Mouse (Mus musculus) embryonic facial prominence, embryonic 10.5 days (tissue): Measurements from ENCODE around the gene Nbeal2. TPM values are rescaled to one million over a fixed set of nuclear protein-coding genes. Genes with fewer than 3 reads are reported as not detected.

Experiments
- DNase-seq: peaks from one replicate; pipeline ENCODE4 v3.0.0-alpha.2; 2017; ENCODE audit warnings: low spot score
- H3K27ac ChIP-seq: fragments of 300-500 bp; sonication (generic); replicated peaks from 2 replicates; pipeline ENCODE4 v1.5.1; 2016; ENCODE audit warnings: mild to moderate bottlenecking
- H3K27me3 ChIP-seq: fragments of 300-500 bp; sonication (generic); replicated peaks from 2 replicates; pipeline ENCODE4 v1.6.1; 2016; ENCODE audit warnings: low read depth, mild to moderate bottlenecking; ENCODE audit not compliant: poor library complexity, severe bottlenecking
- H3K36me3 ChIP-seq: fragments of 300-500 bp; sonication (generic); replicated peaks from 2 replicates; pipeline ENCODE4 v1.6.1; 2016; ENCODE audit warnings: mild to moderate bottlenecking, moderate library complexity
- H3K4me1 ChIP-seq: fragments of 300-500 bp; sonication (generic); 2 replicates; pipeline ENCODE4 v1.6.1; 2016
- H3K4me3 ChIP-seq: fragments of 300-500 bp; sonication (generic); 2 replicates; pipeline ENCODE4 v1.5.1; 2016; ENCODE audit warnings: mild to moderate bottlenecking, moderate library complexity
- H3K9me3 ChIP-seq: fragments of 300-500 bp; sonication (generic); 2 replicates; pipeline ENCODE4 v1.6.1; 2016; ENCODE audit warnings: mild to moderate bottlenecking
- WGBS: fragments of 180-500 bp; shearing (Covaris S2); methylation state at CpG from one replicate; pipeline ENCODE4 v1.1.7; 2016; 5-methylcytosine and 5-hydroxymethylcytosine counted together
- polyA plus RNA-seq: library from polyadenylated mRNA; unstranded; fragments of >200 nt; fragmentation: Nextera tagmentation; extraction: Ambion mirVana; gene quantifications from 2 replicates; pipeline ENCODE4 v1.2.1, GENCODE M21; 2016

The Nbeal2 gene
- 1.9 and 2.0 TPM in 2 replicates for polyA plus RNA-seq

DNA sequence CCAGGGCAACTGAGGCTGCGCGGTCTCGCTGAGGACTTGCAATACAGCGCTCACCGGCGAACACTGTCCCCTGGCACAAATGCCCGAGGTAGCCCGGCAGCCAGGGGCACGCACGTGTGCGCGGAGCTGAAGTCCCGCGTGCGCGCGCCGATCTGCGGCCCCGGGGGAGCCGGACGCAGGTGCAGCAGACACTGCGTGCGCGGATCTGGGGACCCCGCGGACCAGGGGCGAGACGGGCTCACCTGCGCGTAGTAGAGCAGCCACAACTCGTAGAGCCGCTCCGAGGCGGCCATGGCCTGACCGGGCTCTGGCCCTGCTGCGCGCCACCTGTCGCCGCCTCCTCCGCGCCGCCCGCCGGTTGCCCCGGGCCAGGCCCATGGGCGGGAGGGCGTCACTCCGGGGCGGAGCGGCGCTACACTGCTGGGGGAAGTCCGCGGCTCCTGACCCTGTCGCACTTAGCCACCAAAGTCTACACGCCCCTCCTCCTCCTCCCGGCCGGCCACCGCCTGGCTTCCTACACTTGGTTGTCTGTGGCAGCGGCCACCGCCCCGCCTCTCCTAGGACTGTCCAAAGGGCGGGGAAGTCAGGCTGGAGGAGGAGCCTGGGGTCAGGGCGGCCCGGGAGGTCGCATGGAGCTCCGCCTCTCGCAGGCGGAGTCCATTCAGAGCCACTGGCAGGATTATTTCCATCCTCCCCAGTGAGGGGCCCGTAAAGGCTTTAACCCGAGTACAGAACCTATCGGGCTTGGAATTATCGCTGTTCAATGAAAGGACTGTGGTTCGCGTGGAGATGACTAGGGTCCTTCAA is at the start of gene Nbeal2:
Gene Nbeal2 (minus strand): TSS at position 507 of the 807 bp plus-strand sequence.
- peak within 1 kb of the TSS; percentile 84 for H3K4me3 ChIP-seq
- H3K4me1 ChIP-seq, result peaks cover 60% of the 10 kb centered on the region
- WGBS, result under 1% methylated on average over 75 of the region's 75 CpGs
- H3K27me3 ChIP-seq, result peaks cover 37% of the 10 kb centered on the region
- peaks cover 2% of the 10 kb centered on the region for H3K36me3 ChIP-seq
- peak; percentile 93 for DNase-seq
- no peaks in the 10 kb centered on the region for H3K9me3 ChIP-seq
- peak within 1 kb of the TSS; percentile 82 for H3K27ac ChIP-seq

DNA sequence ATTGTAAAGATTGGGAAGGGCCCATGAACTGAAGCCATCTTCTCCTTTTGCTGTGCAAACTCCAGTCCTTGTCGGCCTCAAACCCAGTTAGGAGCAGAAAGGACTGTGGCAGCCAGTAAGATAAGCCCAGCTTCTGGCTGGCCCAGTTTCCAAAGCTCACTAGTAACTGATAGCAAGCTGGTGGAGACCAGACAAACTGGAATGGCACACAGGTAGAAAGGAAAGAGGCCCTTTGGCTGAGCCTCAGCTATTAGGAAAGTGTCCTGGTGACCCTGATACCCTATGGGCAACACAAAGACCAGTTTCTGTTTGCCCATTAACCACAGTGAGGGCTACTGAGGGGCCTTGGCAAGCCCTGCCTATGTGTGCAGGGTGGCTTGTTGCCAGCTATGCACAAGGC is 48.9 kb upstream of the Nbeal2 start:
- 79% methylated on average over 1 of the region's 1 CpGs for WGBS
- DNase-seq, result no peak
- H3K36me3 ChIP-seq, result peaks cover 40% of the 10 kb centered on the region
- peaks cover 4% of the 10 kb centered on the region; the same call in 1 of the 2 replicates for H3K4me1 ChIP-seq
- no peak overlapping the region for H3K27ac ChIP-seq
- H3K27me3 ChIP-seq, result no peaks in the 10 kb centered on the region
- H3K9me3 ChIP-seq, result no peaks in the 10 kb centered on the region
- no peak overlapping the region for H3K4me3 ChIP-seq

DNA sequence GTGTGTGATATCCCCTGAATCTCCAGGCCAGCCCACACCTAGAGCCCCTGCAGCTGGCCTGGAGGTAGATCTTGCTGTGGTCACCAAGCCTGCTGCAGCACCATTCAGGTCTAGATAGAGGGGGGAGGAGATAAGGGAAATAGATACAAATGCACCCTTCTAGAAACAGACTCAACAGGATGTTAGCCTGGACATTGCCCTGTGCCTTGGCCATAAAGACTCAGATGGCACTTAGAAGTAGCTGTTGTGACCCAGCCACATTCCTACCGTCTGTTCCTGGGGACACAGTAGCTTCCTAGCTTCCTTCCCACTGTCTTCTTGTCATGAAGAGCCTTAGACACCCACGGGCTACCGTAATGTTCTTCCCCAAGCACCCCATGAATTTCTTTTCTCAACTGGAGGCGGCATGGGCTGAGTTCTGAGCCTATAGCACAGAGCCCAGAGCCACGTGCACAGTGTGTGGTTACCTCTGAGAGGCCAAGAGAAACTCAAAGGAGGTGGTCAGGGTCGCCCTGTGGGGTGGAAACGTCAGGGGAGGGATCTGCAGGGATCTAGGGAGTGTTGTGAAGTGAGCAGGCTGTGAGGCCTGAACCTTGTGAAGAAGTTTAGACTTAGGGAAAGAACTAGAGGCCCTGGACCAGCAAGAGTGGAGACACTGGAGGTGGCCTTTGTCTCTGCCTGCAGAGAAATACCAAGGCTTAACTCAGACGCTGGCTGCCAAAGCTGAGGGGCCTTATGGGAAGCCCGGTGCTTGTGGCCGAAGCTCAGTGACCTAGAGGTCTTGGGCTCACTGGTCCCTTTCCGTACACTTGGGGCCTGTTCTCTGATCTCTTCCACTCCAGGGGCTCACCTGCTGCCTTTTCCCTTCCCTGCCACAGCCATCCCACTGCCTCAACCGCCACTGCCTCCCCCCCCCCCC is 47.4 kb upstream of the Nbeal2 start:
- no peak overlapping the region for H3K4me3 ChIP-seq
- H3K4me1 ChIP-seq, result no peaks in the 10 kb centered on the region
- H3K36me3 ChIP-seq, result peaks cover 52% of the 10 kb centered on the region
- no peak for DNase-seq
- H3K9me3 ChIP-seq, result no peaks in the 10 kb centered on the region
- 78% methylated on average over 12 of the region's 12 CpGs for WGBS
- H3K27ac ChIP-seq, result no peak overlapping the region
- H3K27me3 ChIP-seq, result no peaks in the 10 kb centered on the region

DNA sequence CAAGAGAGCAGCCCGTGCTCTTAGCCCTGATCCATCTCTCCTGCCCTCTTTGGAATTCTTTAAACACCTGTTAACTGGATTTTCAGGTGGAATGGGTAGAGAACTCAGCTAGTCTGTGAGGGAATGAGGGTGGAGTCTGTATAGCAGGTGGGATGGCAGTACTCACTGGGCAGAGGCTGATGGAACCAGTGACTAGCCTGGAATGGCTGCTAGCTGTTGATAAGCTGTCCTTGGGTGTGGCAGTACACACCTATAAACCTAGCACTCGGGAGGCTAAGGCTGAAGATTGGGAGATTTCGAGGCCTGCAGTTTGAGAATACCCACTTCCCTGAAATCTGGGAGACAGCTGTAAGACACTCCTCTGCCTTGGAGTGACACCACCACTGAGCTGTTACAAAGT is 45.6 kb upstream of the Nbeal2 start:
- WGBS, result 93% methylated on average over 3 of the region's 3 CpGs
- DNase-seq, result no peak
- Histone ChIP-seq H3K4me3 (no peak overlapping the region), H3K4me1 (no peaks in the 10 kb centered on the region), H3K27ac (no peak overlapping the region), H3K36me3 (peaks cover 61% of the 10 kb centered on the region), H3K27me3 (no peaks in the 10 kb centered on the region), H3K9me3 (no peaks in the 10 kb centered on the region)

DNA sequence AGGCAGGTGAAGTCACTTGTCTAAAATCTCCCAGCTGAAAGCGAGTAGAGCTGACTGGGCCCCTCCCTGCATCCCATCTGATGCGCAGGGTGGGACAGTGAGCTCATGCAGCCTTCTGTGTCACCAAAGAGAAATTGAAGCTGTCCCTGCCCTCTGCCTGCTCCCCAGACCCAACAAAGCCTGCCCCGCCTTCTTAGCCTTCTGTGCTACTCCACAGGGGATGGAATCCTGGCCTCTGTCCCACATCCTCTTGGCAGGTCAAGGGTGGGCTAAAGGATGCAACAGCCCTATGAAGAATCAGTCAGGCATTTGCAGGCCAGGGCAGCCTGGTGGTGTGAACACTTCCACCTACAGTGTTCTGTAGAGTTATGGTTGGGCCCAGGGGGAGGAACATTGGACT is 43.5 kb upstream of the Nbeal2 start:
- H3K4me3 ChIP-seq, result no peak overlapping the region
- H3K27ac ChIP-seq, result no peak overlapping the region
- no peak for DNase-seq
- H3K27me3 ChIP-seq, result no peaks in the 10 kb centered on the region
- no peaks in the 10 kb centered on the region for H3K4me1 ChIP-seq
- peaks cover 76% of the 10 kb centered on the region for H3K36me3 ChIP-seq
- WGBS, result 91% methylated on average over 3 of the region's 3 CpGs
- no peaks in the 10 kb centered on the region for H3K9me3 ChIP-seq

DNA sequence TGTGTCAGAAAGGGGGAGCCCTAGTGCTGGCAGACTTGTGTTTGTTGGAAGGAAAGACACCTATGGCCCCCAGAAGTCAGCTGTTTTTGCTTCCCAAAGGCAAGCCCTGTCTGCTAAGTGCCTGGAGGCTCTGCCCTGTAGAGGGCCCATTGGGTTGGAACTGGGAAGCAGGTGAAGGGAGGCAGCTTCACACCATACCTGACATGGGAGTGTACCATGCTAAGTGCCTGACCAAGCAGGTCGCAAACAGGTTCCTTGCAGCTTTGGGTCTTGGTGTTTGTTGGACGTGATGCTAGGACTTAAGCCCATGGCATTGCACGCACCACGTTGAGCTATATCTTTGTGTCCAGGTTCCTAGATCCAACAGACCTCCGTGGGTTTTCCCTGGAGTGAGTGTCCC is 42.5 kb upstream of the Nbeal2 start:
- Histone ChIP-seq H3K4me1 (no peaks in the 10 kb centered on the region), H3K27me3 (no peaks in the 10 kb centered on the region), H3K4me3 (no peak overlapping the region), H3K9me3 (no peaks in the 10 kb centered on the region), H3K36me3 (peaks cover 69% of the 10 kb centered on the region), H3K27ac (no peak overlapping the region)
- DNase-seq, result no peak
- 91% methylated on average over 5 of the region's 5 CpGs for WGBS

DNA sequence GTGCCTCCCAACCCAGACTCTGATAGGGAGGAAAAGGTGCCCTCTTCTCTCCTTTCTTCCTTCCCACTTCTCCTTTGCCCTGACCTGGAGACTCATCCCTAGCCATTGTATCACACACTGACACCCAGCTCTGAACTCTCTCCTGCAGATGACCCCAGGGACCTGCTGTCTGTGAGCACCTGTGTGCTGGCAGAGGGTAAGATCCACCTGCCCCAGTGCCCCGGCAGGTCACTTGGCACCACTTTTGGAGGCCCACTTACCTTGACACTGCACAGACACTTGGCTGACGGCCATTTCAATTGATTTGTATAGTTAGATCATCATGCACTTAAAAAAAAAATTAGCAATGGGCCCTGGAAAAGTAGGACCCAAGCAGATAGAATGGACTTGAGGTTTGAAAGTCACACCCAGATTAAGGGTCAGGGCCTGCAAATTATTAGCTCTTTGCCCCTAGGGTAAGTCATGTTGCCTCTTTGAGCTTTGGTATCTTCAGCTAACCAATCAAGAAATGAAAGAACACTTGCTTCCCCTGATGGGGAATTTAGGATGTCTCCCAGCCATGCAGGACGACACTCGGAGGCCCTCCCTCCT is 41.3 kb upstream of the Nbeal2 start:
- no peak for DNase-seq
- no peaks in the 10 kb centered on the region for H3K4me1 ChIP-seq
- no peak overlapping the region for H3K27ac ChIP-seq
- WGBS, result 81% methylated on average over 4 of the region's 4 CpGs
- no peak overlapping the region for H3K4me3 ChIP-seq
- peaks cover 59% of the 10 kb centered on the region for H3K36me3 ChIP-seq
- no peaks in the 10 kb centered on the region for H3K9me3 ChIP-seq
- H3K27me3 ChIP-seq, result no peaks in the 10 kb centered on the region

DNA sequence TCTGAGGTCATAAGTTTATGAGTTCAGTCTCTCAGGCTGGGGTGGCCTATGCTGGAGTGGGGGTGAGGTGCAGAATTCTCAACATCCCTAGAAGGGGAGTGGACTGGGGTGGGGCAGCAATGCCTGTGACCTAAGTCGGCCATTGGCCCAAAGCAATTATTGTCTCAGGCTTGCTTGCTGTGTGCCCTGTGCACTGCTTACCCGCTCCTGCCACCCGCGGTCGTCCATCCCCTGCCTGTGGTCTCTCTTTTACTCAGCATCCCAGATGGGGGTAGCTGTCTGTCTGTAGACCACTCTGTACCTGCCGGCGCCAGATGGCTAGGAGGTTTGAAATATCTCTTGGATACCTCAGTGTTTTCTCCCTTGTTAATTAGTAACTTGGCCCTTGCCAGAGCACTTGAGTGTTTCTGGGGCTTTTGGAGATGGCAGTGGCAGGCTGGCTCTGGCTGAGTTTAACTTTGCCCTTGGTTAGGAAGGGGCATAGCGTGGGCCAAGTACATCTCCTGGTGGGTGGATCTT is 35.4 kb upstream of the Nbeal2 start:
- 88% methylated on average over 8 of the region's 8 CpGs for WGBS

DNA sequence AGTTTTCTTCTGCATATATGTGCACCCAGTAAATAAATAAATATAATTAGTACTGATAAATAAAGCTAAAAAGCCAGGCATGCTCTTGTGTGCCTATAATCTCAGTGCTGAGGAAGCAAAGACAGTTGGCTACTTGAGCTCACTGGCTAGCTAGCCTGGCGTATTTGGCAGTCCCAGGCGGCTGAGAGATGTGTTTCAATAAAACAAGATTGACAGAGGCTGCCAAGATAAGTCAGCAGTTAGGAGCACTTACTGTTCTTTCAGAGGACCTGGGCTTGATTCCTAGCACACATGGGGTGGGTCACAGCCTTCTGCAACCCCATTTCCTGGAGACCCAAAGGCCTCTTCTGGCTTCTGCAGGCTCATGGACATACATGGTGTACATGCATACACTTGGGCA is 33.9 kb upstream of the Nbeal2 start:
- H3K4me1 ChIP-seq, result peaks cover 38% of the 10 kb centered on the region
- no peak overlapping the region for H3K4me3 ChIP-seq
- DNase-seq, result no peak
- peaks cover 6% of the 10 kb centered on the region for H3K36me3 ChIP-seq
- WGBS, result 90% methylated on average over 2 of the region's 2 CpGs
- H3K27ac ChIP-seq, result no peak overlapping the region
- no peaks in the 10 kb centered on the region for H3K9me3 ChIP-seq
- H3K27me3 ChIP-seq, result no peaks in the 10 kb centered on the region

More for the DNA sequence above, 35.4 kb upstream of the Nbeal2 start:
- DNase-seq, result no peak
- peaks cover 26% of the 10 kb centered on the region for H3K4me1 ChIP-seq
- no peaks in the 10 kb centered on the region for H3K9me3 ChIP-seq
- peaks cover 20% of the 10 kb centered on the region for H3K36me3 ChIP-seq
- H3K27ac ChIP-seq, result no peak overlapping the region
- H3K27me3 ChIP-seq, result no peaks in the 10 kb centered on the region
- H3K4me3 ChIP-seq, result no peak overlapping the region

DNA sequence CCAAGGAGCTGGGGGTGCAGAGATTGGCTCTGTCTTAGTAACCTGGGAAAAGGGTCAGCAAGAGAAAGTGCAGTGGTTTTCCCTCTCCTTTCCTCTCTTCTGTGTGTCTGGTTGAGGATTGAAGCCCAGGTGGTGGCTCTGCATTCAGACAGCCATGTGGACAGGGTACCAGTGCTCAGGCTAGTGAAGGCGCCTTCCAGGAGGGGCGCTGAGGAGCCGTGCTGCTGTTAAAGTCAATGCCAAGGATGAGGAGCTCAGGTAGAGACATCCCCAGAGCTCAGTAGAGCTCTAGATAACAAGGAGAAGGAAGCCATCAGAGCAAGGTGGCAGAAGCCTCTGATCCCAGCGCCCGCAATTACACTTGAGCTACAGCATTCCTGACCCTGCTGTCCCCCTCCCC is 33.1 kb upstream of the Nbeal2 start:
- Histone ChIP-seq H3K27ac (no peak overlapping the region), H3K27me3 (no peaks in the 10 kb centered on the region), H3K9me3 (no peaks in the 10 kb centered on the region), H3K36me3 (peaks cover 2% of the 10 kb centered on the region; the same call in 1 of the 2 replicates), H3K4me3 (no peak overlapping the region), H3K4me1 (peaks cover 43% of the 10 kb centered on the region)
- WGBS, result 66% methylated on average over 5 of the region's 5 CpGs
- no peak for DNase-seq

DNA sequence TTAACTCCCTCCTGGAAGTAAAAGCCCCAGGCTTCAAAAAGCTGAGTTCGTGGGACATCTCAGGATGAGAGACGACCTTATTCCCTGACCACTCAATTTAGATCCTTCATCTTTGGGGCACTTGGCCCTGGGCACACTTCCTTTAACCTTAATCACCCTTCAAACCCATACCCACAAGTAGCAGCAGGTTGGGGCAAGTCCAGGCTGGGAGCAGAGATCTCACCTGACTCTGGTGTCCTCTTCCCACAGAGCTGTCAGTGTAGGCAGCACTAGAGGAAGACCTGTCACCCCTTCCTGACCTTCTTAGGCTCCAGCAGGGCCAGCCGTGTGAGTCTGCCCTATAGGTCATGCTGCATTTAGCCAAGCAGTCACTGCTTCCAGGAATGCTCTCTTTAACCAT is 32.5 kb upstream of the Nbeal2 start:
- no peaks in the 10 kb centered on the region for H3K27me3 ChIP-seq
- peaks cover 46% of the 10 kb centered on the region for H3K4me1 ChIP-seq

DNA sequence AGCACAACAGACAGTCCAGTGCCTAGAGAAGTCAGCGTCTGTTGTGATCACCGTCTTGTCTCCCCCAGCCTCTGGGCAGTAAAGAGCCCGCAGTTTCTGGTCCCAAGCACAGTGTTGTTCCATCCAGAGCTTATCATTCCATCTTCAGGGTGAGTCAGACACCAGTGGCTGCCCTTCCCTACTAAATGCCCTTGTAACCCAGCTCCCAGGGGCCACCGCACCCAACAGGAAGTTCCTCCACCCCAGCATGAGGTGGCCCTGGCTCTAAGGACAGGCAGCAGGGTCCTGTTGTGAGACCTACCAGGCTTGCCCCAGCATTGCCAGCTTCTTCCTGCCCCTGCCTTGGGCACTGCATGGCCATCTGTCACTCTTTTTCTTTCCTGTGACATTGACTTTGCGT is 31.6 kb upstream of the Nbeal2 start:
- no peak overlapping the region for H3K4me3 ChIP-seq
- H3K27ac ChIP-seq, result 0 out of 2 replicates have a peak overlapping the region, but pooled peaks have one; percentile 10
- peaks cover 52% of the 10 kb centered on the region for H3K4me1 ChIP-seq
- no peak for DNase-seq
- peaks cover 2% of the 10 kb centered on the region; the same call in 1 of the 2 replicates for H3K36me3 ChIP-seq
- no peaks in the 10 kb centered on the region for H3K9me3 ChIP-seq
- H3K27me3 ChIP-seq, result no peaks in the 10 kb centered on the region
- 84% methylated on average over 5 of the region's 5 CpGs for WGBS

More for the DNA sequence above, 32.5 kb upstream of the Nbeal2 start:
- no peak for DNase-seq
- no peak overlapping the region for H3K4me3 ChIP-seq
- peaks cover 2% of the 10 kb centered on the region; the same call in 1 of the 2 replicates for H3K36me3 ChIP-seq
- WGBS, result 48% methylated on average over 3 of the region's 3 CpGs
- no peak overlapping the region for H3K27ac ChIP-seq
- no peaks in the 10 kb centered on the region for H3K9me3 ChIP-seq
